Mouse (Mus musculus) liver (tissue): ENCODE results near the gene Hat1.

Experiments used
- DNase-seq: peaks from one replicate; pipeline ENCODE4 v3.0.0-alpha.2; 2020; ENCODE audit warnings: mixed read lengths

The Hat1 gene

DNA sequence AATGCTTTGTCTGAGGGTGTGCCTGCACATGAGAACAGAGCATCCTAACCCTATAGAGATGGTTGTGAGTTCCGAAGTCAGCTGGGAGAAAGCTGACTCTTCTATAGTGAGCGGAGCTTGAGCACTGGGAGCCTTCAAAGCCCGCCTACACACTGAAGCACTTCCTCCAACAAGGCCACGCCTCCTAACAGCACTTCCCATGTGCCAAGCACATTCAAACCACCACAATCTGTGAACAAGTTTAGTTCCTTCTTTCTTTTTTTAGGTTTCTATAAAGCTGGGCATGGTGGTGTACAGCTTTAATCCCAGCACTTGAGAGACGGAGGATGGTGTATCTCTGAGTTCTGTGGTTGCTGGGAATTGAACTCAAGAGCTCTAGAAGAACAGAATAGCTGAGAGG lies 11.3 kb upstream of the Hat1 start:
- no peak for DNase-seq

DNA sequence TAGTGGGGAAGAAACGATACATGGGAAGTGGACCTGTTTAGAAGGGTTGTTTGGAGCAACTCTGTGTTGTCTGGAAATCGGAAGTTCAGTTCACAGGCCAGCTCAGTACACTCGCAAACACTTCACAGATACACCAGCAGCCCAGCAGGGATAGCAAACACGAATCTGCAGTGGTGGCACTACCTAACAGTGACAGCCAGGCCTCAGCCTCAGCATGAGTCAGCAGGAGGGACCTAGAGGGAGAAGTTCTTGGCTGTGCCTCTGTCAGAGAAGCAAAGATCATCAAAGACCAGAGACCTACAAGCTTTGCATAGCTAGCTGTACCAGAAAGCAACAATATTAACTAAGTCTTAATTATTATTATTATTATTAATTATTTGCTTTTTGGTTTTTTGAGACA lies 6.8 kb upstream of the Hat1 start:
- DNase-seq, result peak; percentile 51

- no peak for DNase-seq
Measured at GRCm38 (mm10) chr2:71383890-71384289, 4.9 kb upstream of the Hat1 start.

DNA sequence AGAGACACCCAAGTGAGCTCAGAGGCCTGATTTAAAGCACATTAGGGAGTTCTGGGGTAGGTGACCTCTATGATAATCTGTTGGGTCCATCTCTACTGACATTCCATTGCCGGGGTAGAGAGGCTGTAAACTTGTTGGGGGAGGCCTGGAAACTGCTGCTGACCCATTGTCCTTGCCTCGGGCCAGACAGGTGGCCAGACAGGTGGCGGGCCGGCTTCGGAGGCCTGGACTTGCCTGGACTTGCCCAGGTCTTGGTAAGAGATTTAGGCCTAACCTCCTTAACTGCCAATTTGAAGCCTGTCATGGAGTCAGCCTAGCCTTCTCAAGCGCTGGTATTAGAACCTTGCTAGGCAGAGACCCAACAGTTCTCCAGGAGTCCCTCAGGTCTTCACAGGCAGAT lies 992 bp upstream of the Hat1 start:
- no peak for DNase-seq

DNA sequence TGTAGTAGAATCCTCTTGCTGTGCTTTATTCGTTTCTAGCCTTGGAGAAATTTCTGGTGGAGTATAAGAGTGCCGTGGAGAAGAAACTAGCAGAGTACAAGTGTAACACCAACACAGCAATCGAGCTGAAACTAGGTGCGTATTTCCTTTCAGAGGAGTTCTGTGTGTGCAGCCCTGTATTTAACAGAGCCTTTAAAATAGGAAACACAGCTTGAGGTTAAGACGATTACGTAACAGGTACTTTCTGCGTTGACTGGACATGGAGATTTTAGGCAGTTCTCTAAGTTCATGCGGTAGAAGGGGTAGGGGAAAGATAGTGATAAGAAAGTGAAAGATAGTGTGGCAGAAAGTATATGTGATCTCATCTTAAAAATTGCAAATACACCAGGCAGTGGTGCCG lies 1.1 kb downstream of the Hat1 start:
- DNase-seq, result no peak

DNA sequence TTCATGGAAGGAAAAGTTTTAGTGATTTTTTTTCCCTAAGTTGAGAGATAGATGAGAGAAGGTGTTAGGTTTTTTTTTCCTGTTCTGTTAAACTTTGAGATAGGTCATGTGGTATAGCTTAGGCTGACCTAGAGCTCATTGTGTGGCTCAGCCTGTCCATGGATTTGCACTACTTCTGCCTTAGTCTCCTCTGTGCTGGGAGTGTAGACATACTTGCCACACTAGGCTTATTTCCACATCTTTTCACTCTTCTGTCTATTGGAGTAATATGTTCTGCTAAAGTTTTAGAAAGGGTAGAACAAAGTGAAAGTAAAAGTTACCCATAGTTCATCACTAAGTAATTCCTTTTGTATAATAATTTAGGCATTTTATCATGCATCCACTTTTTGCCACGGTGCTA lies 16.9 kb downstream of the Hat1 start:
- no peak for DNase-seq

GRCm38 (mm10) chr2:71418760-71419280 lies 30.1 kb downstream of the Hat1 start:
- no peak for DNase-seq

DNA sequence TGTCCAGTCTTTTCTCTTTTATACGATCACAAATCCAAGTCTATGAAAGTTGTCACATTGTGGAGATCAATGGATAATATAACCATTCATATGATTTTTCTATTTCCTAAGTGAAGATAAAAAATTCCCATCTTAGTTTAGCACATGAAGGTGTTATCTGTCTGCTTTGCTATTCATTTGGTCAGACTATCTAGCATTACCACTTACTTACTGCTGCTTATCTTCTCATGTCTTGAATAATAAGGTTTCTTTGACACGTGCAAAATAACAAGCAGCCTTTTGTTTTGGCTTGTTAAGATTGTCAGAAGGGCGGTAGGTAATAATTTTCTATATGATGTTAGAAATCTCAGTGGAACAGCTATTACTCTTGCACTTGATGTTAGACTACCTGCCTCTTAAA lies 30.6 kb downstream of the Hat1 start:
- DNase-seq, result no peak

GRCm38 (mm10) chr2:71420895-71421425 lies 32.2 kb downstream of the Hat1 start:
- DNase-seq, result no peak

- DNase-seq, result peak; percentile 23
Measured at GRCm38 (mm10) chr2:71424545-71424944, 35.8 kb downstream of the Hat1 start.

DNA sequence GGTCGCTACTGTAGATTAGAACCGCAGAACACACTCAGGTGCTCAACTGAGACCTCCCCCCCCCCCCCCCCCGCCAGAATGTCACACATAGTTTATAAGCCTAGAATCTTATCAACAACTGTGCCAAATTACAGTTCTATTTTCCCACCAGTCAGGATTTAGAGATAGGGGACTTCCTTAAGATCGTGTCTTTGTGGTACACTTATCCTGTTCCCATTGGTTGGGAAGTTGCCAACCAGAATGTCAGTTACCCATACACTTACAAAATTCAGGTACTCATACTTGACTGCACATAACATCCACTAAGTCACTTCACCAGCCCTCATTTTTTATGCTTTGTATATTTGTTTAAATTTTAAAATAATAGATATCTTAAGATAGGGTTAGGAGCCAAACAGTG lies 46.7 kb downstream of the Hat1 start:
- no peak for DNase-seq

GRCm38 (mm10) chr2:71443376-71443775 lies 54.6 kb downstream of the Hat1 start:
- DNase-seq, result peak; percentile 45

- no peak for DNase-seq
Measured at GRCm38 (mm10) chr2:71445536-71446196, 56.9 kb downstream of the Hat1 start.

DNA sequence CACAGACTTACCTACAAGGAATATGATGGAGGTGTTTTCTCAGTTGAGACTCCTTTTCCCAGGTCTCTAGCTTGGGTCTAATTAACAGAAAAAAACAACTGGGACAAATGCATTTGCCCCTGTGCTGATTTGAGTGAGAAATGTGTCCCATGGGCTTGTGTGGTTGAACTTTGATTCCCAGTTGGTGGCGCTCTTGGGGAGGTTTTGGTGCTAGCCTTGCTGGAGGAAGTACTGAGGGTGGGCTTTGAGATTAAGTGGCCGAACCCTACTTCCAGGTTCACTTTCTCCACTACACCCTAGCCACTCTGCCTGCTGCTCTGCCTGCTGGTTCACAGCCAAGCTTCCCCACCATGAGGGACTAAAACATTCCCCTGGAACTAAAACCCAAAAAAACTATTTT lies 60.8 kb downstream of the Hat1 start:
- DNase-seq, result peak; percentile 35

DNA sequence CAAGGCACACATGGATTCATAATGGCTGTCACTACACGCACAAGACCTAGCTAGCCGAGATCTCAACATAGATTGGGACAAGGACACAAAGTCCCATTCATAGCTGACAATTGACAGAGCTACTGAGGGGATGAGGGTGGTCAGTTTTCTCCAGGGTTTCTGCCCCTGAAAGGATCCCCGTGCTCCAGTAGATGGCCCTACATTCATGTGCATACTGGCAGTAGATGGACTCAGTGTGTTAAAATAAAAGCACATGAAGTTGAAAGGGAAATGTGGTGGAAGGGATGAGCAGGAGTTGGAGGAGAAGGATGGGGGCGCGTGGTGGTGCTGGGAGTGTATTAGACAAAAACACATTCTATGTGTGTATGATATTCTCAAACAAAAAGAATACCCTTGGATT lies 63.0 kb downstream of the Hat1 start:
- DNase-seq, result no peak

DNA sequence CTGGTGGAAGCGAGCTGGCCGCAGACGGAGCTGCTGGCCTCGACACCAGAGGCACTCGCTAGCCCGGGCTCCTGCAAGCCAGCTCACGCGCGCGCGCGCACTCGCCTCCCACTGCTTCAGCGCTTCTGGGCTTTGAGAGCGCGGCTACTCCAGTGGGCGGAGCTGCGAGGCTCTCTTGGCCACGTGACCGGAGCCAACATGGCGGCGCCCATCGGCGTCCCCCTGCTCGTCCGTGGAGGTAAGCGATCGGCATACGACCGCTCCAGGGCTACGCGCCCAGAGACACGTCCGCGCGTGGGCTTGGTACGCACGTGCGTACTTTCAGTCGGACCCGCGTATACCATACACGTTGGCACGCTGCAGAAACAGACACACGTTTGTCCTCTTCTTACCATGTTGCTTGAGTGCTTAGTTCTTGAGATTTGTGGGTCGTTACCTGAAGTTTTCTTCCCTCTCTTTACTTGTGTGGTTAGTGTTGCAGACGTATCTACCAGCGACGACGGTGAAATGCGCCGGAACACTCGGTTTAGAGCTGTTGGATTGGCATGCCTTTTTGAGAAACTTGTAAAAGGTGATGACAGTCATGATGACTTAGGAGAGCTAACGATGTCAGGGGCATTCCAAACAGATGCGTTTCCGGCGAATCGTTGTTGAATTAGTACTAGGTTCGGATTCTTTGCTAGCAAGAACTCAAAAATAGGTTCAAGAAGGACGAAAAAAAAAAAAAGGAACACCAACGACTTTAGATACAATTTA lies 64.6 kb downstream of the Hat1 start, which contains the start of gene Metap1d:
Gene Metap1d (plus strand): TSS at position 116 of the 756 bp plus-strand sequence.
- peak; percentile 98 for DNase-seq

- DNase-seq, result no peak
Measured at GRCm38 (mm10) chr2:71453917-71454260, 65.1 kb downstream of the Hat1 start.

- DNase-seq, result no peak
Measured at GRCm38 (mm10) chr2:71458624-71459023, 69.9 kb downstream of the Hat1 start.

DNA sequence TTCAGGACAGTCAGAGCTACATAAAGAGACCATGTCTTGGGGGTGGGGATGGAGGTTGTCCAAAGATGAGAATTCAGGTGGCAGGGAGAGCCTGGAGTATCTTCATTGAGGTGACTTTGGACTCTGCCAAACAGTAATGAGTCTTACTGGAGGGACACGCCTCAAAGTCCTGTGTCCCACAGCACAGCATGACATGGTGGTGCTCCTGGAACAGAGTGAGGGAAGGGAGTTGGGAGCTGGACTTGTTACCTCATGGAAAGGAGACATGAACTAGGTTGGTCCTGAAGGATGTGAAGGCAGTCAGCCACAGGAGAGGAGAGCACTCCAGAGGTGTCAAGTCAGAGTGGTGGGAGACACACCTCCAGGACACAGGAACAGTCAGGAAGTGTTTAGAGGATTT lies 70.9 kb downstream of the Hat1 start:
- DNase-seq, result no peak

DNA sequence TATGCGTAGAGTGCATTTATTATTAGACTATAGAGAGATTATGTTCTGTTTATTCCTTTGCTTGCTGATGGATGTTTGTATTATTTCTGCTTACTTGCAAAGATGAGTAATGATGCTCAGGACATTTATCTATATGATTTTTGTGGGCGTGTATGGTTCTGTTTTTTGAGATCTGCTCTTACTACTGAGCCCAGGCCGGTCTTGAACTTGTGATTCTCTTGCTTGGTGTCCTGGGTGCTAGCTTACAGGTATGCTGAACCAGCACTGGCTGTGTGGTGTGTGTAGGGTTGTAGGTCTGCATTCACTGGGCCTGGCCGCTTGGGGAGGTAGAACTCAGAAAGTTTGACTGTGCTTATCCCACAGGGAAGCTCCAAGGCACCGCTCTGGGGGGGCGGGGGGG lies 72.4 kb downstream of the Hat1 start:
- peak; percentile 61 for DNase-seq

GRCm38 (mm10) chr2:71461589-71461988 lies 72.8 kb downstream of the Hat1 start:
- peak; percentile 93 for DNase-seq

DNA sequence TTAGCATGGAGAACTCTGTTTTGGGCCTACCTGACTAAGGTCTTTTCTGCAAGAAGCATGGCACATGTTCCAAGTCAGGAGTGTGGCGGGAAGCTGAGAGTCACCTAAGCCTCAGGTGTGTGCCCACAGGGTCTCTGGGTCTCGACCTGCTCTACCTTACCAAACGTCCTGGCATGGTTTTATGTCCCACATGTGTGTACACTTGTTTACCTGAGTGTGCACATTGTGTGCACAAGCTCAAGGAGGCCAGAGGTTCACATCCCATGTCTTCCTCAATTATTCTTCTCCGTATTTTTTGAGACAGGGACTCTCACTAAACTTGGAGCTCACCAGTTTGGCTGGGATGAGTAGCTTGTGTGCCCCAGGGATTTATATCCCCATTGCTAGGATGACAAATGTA lies 73.3 kb downstream of the Hat1 start:
- DNase-seq, result no peak

GRCm38 (mm10) chr2:71462553-71462952 lies 73.8 kb downstream of the Hat1 start:
- DNase-seq, result peak; percentile 63

DNA sequence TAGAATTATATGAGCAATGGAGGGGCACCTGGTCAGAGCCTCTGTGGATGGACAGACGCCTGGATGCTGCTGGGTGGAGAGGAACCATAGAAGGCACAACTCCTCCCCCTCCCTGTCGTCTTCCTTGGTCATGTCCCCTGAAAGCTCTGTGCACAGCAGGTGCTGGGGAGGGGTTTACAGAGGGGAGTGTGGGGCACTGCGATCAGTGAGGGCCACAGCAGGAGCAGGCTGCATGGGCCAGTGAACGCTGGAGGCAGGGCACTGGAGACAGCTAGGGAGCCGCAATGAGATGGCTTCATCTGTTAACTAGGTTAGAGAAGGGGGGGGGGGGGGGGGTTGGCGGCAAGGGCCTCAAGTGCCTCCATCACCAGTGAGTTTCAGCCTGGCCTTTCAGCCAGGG lies 77.3 kb downstream of the Hat1 start:
- no peak for DNase-seq
